Mouse (Mus musculus) intestine, embryonic 16.5 days (tissue): ENCODE results near the gene Med9. TPM values are rescaled to one million over a fixed set of nuclear protein-coding genes. Genes with fewer than 3 reads are reported as not detected.

Experiments
- ATAC-seq: fragments of 200-750 bp; cut with Nextera tagmentation; 2 replicates; pipeline ENCODE4 v1.8.0; 2017; ENCODE audit warnings: moderate TSS enrichment, moderate library complexity
- H3K27ac ChIP-seq: fragments of 300-500 bp; sonication (generic); 2 replicates; pipeline ENCODE4 v1.5.1; 2014; ENCODE audit warnings: mild to moderate bottlenecking, low read length
- H3K27me3 ChIP-seq: fragments of 300-500 bp; sonication (generic); replicated peaks from 2 replicates; pipeline ENCODE4 v1.6.1; 2014; ENCODE audit warnings: low read length, control low read depth, mixed read lengths; ENCODE audit not compliant: control insufficient read depth, insufficient read depth
- H3K36me3 ChIP-seq: fragments of 300-500 bp; sonication (generic); 2 replicates; pipeline ENCODE4 v1.6.1; 2014; ENCODE audit warnings: low read length, control low read depth; ENCODE audit not compliant: control insufficient read depth, insufficient read depth
- H3K4me1 ChIP-seq: fragments of 300-500 bp; sonication (generic); 2 replicates; pipeline ENCODE4 v1.6.1; 2014; ENCODE audit warnings: low read length, control low read depth, mixed read lengths; ENCODE audit not compliant: control insufficient read depth, insufficient read depth
- H3K4me2 ChIP-seq: fragments of 300-500 bp; sonication (generic); 2 replicates; pipeline ENCODE4 v1.6.1; 2014; ENCODE audit warnings: low read depth, low read length, control low read depth
- H3K4me3 ChIP-seq: fragments of 300-500 bp; sonication (generic); 2 replicates; pipeline ENCODE4 v1.5.1; 2014; ENCODE audit warnings: mild to moderate bottlenecking, low read length
- H3K9ac ChIP-seq: fragments of 300-500 bp; sonication (generic); 2 replicates; pipeline ENCODE4 v1.6.1; 2014; ENCODE audit warnings: low read depth, low read length
- H3K9me3 ChIP-seq: fragments of 300-500 bp; sonication (generic); 2 replicates; pipeline ENCODE4 v1.6.1; 2016; ENCODE audit warnings: low read length, control low read depth; ENCODE audit not compliant: control insufficient read depth
- WGBS: fragments of 180-500 bp; shearing (Covaris S2); extraction: QIAGEN DNeasy Blood & Tissue Kit; methylation state at CpG from one replicate; pipeline ENCODE4 v1.1.7; 2014; 5-methylcytosine and 5-hydroxymethylcytosine counted together
- polyA plus RNA-seq: library from polyadenylated mRNA; unstranded; fragments of >200 nt; fragmentation: Nextera tagmentation; extraction: Ambion mirVana; gene quantifications from 2 replicates; pipeline ENCODE4 v1.2.1, GENCODE M21; 2015

The Med9 gene
- polyA plus RNA-seq, 1 experiment from 2014 or later = 33.4 TPM

GRCm38 (mm10) chr11:59970780-59971179 lies 22.8 kb downstream of the Med9 start:
- Histone ChIP-seq H3K4me3 (no peak overlapping the region), H3K9me3 (no peaks in the 10 kb centered on the region), H3K36me3 (no peaks in the 10 kb centered on the region), H3K4me1 (peaks cover 8% of the 10 kb centered on the region), H3K9ac (no peak overlapping the region), H3K4me2 (no peak overlapping the region), H3K27ac (no peak overlapping the region), H3K27me3 (no peaks in the 10 kb centered on the region)
- no peak for ATAC-seq
- WGBS = 74% methylated on average over 5 of the region's 5 CpGs

- Histone ChIP-seq H3K36me3 (no peaks in the 10 kb centered on the region), H3K9ac (no peak overlapping the region), H3K4me3 (no peak overlapping the region), H3K4me2 (no peak overlapping the region), H3K9me3 (no peaks in the 10 kb centered on the region), H3K4me1 (no peaks in the 10 kb centered on the region), H3K27me3 (no peaks in the 10 kb centered on the region), H3K27ac (no peak overlapping the region)
- no peak for ATAC-seq
- WGBS = 50% methylated on average over 2 of the region's 2 CpGs
These were observed 23.7 kb downstream of the Med9 start for GRCm38 (mm10) chr11:59971691-59972090.

GRCm38 (mm10) chr11:59973389-59973788 lies 25.4 kb downstream of the Med9 start:
- ATAC-seq = no peak
- no peaks in the 10 kb centered on the region for H3K36me3 ChIP-seq
- WGBS = 88% methylated on average over 5 of the region's 5 CpGs
- no peak overlapping the region for H3K27ac ChIP-seq
- no peak overlapping the region for H3K9ac ChIP-seq
- no peak overlapping the region for H3K4me2 ChIP-seq
- no peak overlapping the region for H3K4me3 ChIP-seq
- no peaks in the 10 kb centered on the region for H3K9me3 ChIP-seq
- H3K4me1 ChIP-seq = no peaks in the 10 kb centered on the region
- H3K27me3 ChIP-seq = no peaks in the 10 kb centered on the region

- H3K27ac ChIP-seq = no peak overlapping the region
- 59% methylated on average over 10 of the region's 10 CpGs for WGBS
- ATAC-seq = no peak
These were observed 27.2 kb downstream of the Med9 start for GRCm38 (mm10) chr11:59975241-59975640.

GRCm38 (mm10) chr11:59977831-59978230 lies 29.8 kb downstream of the Med9 start:
- Histone ChIP-seq H3K27me3 (no peaks in the 10 kb centered on the region), H3K9ac (no peak overlapping the region), H3K4me1 (no peaks in the 10 kb centered on the region), H3K27ac (no peak overlapping the region), H3K4me3 (no peak overlapping the region), H3K36me3 (no peaks in the 10 kb centered on the region), H3K4me2 (no peak overlapping the region), H3K9me3 (no peaks in the 10 kb centered on the region)
- ATAC-seq = no peak
- WGBS = 87% methylated on average over 5 of the region's 5 CpGs

More at GRCm38 (mm10) chr11:59975241-59975640, 27.2 kb downstream of the Med9 start:
- Histone ChIP-seq H3K9me3 (no peaks in the 10 kb centered on the region), H3K4me2 (no peak overlapping the region), H3K27me3 (no peaks in the 10 kb centered on the region), H3K36me3 (no peaks in the 10 kb centered on the region), H3K4me1 (no peaks in the 10 kb centered on the region), H3K9ac (no peak overlapping the region), H3K4me3 (no peak overlapping the region)

GRCm38 (mm10) chr11:59989406-59989805 lies 41.4 kb downstream of the Med9 start:
- no peak overlapping the region for H3K27ac ChIP-seq
- no peak for ATAC-seq
- H3K4me2 ChIP-seq = no peak overlapping the region
- no peaks in the 10 kb centered on the region for H3K9me3 ChIP-seq
- no peaks in the 10 kb centered on the region for H3K36me3 ChIP-seq
- 90% methylated on average over 1 of the region's 1 CpGs for WGBS
- no peaks in the 10 kb centered on the region for H3K4me1 ChIP-seq
- H3K9ac ChIP-seq = no peak overlapping the region
- H3K27me3 ChIP-seq = no peaks in the 10 kb centered on the region
- no peak overlapping the region for H3K4me3 ChIP-seq

GRCm38 (mm10) chr11:59991365-59991764 lies 43.4 kb downstream of the Med9 start:
- H3K36me3 ChIP-seq = no peaks in the 10 kb centered on the region
- no peak overlapping the region for H3K9ac ChIP-seq
- no peaks in the 10 kb centered on the region for H3K27me3 ChIP-seq
- no peak overlapping the region for H3K4me3 ChIP-seq
- no peaks in the 10 kb centered on the region for H3K9me3 ChIP-seq
- peaks cover 3% of the 10 kb centered on the region; the same call in 1 of the 2 replicates for H3K4me1 ChIP-seq
- 56% methylated on average over 8 of the region's 8 CpGs for whole genome bisulfite sequencing
- H3K27ac ChIP-seq = no peak overlapping the region
- no peak for ATAC-seq
- H3K4me2 ChIP-seq = no peak overlapping the region

GRCm38 (mm10) chr11:59994318-59994717 lies 46.3 kb downstream of the Med9 start:
- H3K27ac ChIP-seq = no peak overlapping the region
- H3K4me2 ChIP-seq = no peak overlapping the region
- H3K9ac ChIP-seq = no peak overlapping the region
- ATAC-seq = peak; percentile 83
- 33% methylated on average over 9 of the region's 9 CpGs for WGBS
- peaks cover 3% of the 10 kb centered on the region; the same call in 1 of the 2 replicates for H3K4me1 ChIP-seq
- H3K36me3 ChIP-seq = no peaks in the 10 kb centered on the region
- no peaks in the 10 kb centered on the region for H3K27me3 ChIP-seq
- H3K9me3 ChIP-seq = no peaks in the 10 kb centered on the region
- H3K4me3 ChIP-seq = no peak overlapping the region

- Histone ChIP-seq H3K27me3 (no peaks in the 10 kb centered on the region), H3K36me3 (no peaks in the 10 kb centered on the region), H3K4me3 (no peak overlapping the region), H3K27ac (no peak overlapping the region), H3K4me1 (no peaks in the 10 kb centered on the region), H3K9ac (no peak overlapping the region), H3K4me2 (no peak overlapping the region), H3K9me3 (no peaks in the 10 kb centered on the region)
- ATAC-seq = no peak
- 71% methylated on average over 5 of the region's 5 CpGs for WGBS
These were observed 53.4 kb downstream of the Med9 start for GRCm38 (mm10) chr11:60001231-60001980.

- no peak overlapping the region for H3K4me2 ChIP-seq
- no peaks in the 10 kb centered on the region for H3K27me3 ChIP-seq
- no peak for ATAC-seq
- no peaks in the 10 kb centered on the region for H3K4me1 ChIP-seq
- WGBS = 80% methylated on average over 8 of the region's 8 CpGs
- no peaks in the 10 kb centered on the region for H3K9me3 ChIP-seq
- H3K4me3 ChIP-seq = no peak overlapping the region
- no peaks in the 10 kb centered on the region for H3K36me3 ChIP-seq
- H3K27ac ChIP-seq = no peak overlapping the region
- H3K9ac ChIP-seq = no peak overlapping the region
These were observed 55.8 kb downstream of the Med9 start for GRCm38 (mm10) chr11:60003811-60004210.
